Mouse (Mus musculus): ENCODE results near the gene Klkb1. TPM values are rescaled to one million over a fixed set of nuclear protein-coding genes. Genes with fewer than 3 reads are reported as not detected.

Klkb1 gene
- polyA plus RNA-seq, 1 experiment from 2014 or later, result not detected

GRCm38 (mm10) chr8:45262851-45263250, 31.8 kb downstream of the Klkb1 start:
- WGBS, result 83% methylated on average over 3 of the region's 3 CpGs
- Histone ChIP-seq H3K4me3 (no peak overlapping the region), H3K27ac (replicated peaks) (no peak overlapping the region), H3K36me3 (no peaks in the 10 kb centered on the region), H3K4me1 (no peaks in the 10 kb centered on the region), H3K27me3 (ENCODE audit: low read depth, poor library complexity, severe bottlenecking) (no peaks in the 10 kb centered on the region), H3K9me3 (replicated peaks) (peaks cover 12% of the 10 kb centered on the region; the same call in 1 of the 2 replicates)
- no peak for DNase-seq (ENCODE audit: low spot score)

GRCm38 (mm10) chr8:45261920-45262319, 32.7 kb downstream of the Klkb1 start, which contains the start of gene F11:
F11 (minus strand) TSS chr8:45262031.
- Histone ChIP-seq H3K36me3 (no peaks in the 10 kb centered on the region), H3K4me3 (no peak within 1 kb of the TSS), H3K27me3 (ENCODE audit: low read depth, poor library complexity, severe bottlenecking) (no peaks in the 10 kb centered on the region), H3K9me3 (replicated peaks) (peaks cover 12% of the 10 kb centered on the region; the same call in 1 of the 2 replicates), H3K27ac (replicated peaks) (no peak within 1 kb of the TSS), H3K4me1 (no peaks in the 10 kb centered on the region)
- no peak for DNase-seq (ENCODE audit: low spot score)
- WGBS, result 85% methylated on average over 10 of the region's 10 CpGs

- Histone ChIP-seq H3K9me3 (replicated peaks) (no peaks in the 10 kb centered on the region), H3K4me3 (no peak overlapping the region), H3K4me1 (no peaks in the 10 kb centered on the region), H3K27me3 (ENCODE audit: low read depth, poor library complexity, severe bottlenecking) (no peaks in the 10 kb centered on the region), H3K36me3 (no peaks in the 10 kb centered on the region), H3K27ac (replicated peaks) (no peak overlapping the region)
- no peak for DNase-seq (ENCODE audit: low spot score)
- WGBS, result 83% methylated on average over 8 of the region's 8 CpGs
These were observed 36.2 kb downstream of the Klkb1 start for GRCm38 (mm10) chr8:45258421-45258820.

GRCm38 (mm10) chr8:45255040-45255439, 39.6 kb downstream of the Klkb1 start:
- no peak for DNase-seq (ENCODE audit: low spot score)
- no peak overlapping the region for H3K4me3 ChIP-seq
- H3K27me3 ChIP-seq (ENCODE audit: low read depth, poor library complexity, severe bottlenecking), result no peaks in the 10 kb centered on the region
- H3K27ac ChIP-seq (replicated peaks), result no peak overlapping the region
- WGBS, result 91% methylated on average over 12 of the region's 12 CpGs
- H3K9me3 ChIP-seq (replicated peaks), result no peaks in the 10 kb centered on the region
- H3K4me1 ChIP-seq, result no peaks in the 10 kb centered on the region
- H3K36me3 ChIP-seq, result no peaks in the 10 kb centered on the region

GRCm38 (mm10) chr8:45254194-45254842, 40.3 kb downstream of the Klkb1 start:
- Histone ChIP-seq H3K4me1 (no peaks in the 10 kb centered on the region), H3K36me3 (no peaks in the 10 kb centered on the region), H3K27me3 (ENCODE audit: low read depth, poor library complexity, severe bottlenecking) (no peaks in the 10 kb centered on the region), H3K4me3 (no peak overlapping the region), H3K27ac (replicated peaks) (no peak overlapping the region), H3K9me3 (replicated peaks) (no peaks in the 10 kb centered on the region)
- DNase-seq (ENCODE audit: low spot score), result no peak
- 92% methylated on average over 8 of the region's 8 CpGs for WGBS

GRCm38 (mm10) chr8:45253586-45253985, 41.1 kb downstream of the Klkb1 start:
- no peaks in the 10 kb centered on the region for H3K36me3 ChIP-seq
- H3K4me1 ChIP-seq, result no peaks in the 10 kb centered on the region
- DNase-seq (ENCODE audit: low spot score), result no peak
- H3K4me3 ChIP-seq, result no peak overlapping the region
- H3K27ac ChIP-seq (replicated peaks), result no peak overlapping the region
- 95% methylated on average over 1 of the region's 1 CpGs for WGBS
- no peaks in the 10 kb centered on the region for H3K27me3 ChIP-seq (ENCODE audit: low read depth, poor library complexity, severe bottlenecking)
- no peaks in the 10 kb centered on the region for H3K9me3 ChIP-seq (replicated peaks)

- H3K27ac ChIP-seq (replicated peaks), result no peak overlapping the region
- no peak for DNase-seq (ENCODE audit: low spot score)
These were observed 41.5 kb downstream of the Klkb1 start for GRCm38 (mm10) chr8:45253111-45253510.

GRCm38 (mm10) chr8:45246307-45246706, 48.4 kb downstream of the Klkb1 start:
- no peaks in the 10 kb centered on the region for H3K27me3 ChIP-seq (ENCODE audit: low read depth, poor library complexity, severe bottlenecking)
- H3K36me3 ChIP-seq, result no peaks in the 10 kb centered on the region
- no peak for DNase-seq (ENCODE audit: low spot score)
- peaks cover 6% of the 10 kb centered on the region for H3K4me1 ChIP-seq
- H3K27ac ChIP-seq (replicated peaks), result no peak overlapping the region; the same call in 1 of the 2 replicates
- no peaks in the 10 kb centered on the region for H3K9me3 ChIP-seq (replicated peaks)
- WGBS, result 33% methylated on average over 7 of the region's 7 CpGs
- H3K4me3 ChIP-seq, result no peak overlapping the region

More at GRCm38 (mm10) chr8:45253111-45253510, 41.5 kb downstream of the Klkb1 start:
- Histone ChIP-seq H3K9me3 (replicated peaks) (no peaks in the 10 kb centered on the region), H3K27me3 (ENCODE audit: low read depth, poor library complexity, severe bottlenecking) (no peaks in the 10 kb centered on the region), H3K36me3 (no peaks in the 10 kb centered on the region), H3K4me1 (no peaks in the 10 kb centered on the region), H3K4me3 (no peak overlapping the region)
- WGBS, result 76% methylated on average over 2 of the region's 2 CpGs

- no peak for DNase-seq (ENCODE audit: low spot score)
- no peak overlapping the region for H3K27ac ChIP-seq (replicated peaks)
- no peak overlapping the region for H3K4me3 ChIP-seq
- peaks cover 6% of the 10 kb centered on the region; the same call in 1 of the 2 replicates for H3K4me1 ChIP-seq
- H3K27me3 ChIP-seq (ENCODE audit: low read depth, poor library complexity, severe bottlenecking), result no peaks in the 10 kb centered on the region
- no peaks in the 10 kb centered on the region for H3K9me3 ChIP-seq (replicated peaks)
- WGBS, result 91% methylated on average over 8 of the region's 8 CpGs
- H3K36me3 ChIP-seq, result no peaks in the 10 kb centered on the region
These were observed 55.3 kb downstream of the Klkb1 start for GRCm38 (mm10) chr8:45239363-45239762.

GRCm38 (mm10) chr8:45238282-45238681, 56.4 kb downstream of the Klkb1 start:
- WGBS, result 32% methylated on average over 3 of the region's 3 CpGs
- H3K4me3 ChIP-seq, result no peak overlapping the region
- no peaks in the 10 kb centered on the region for H3K27me3 ChIP-seq (ENCODE audit: low read depth, poor library complexity, severe bottlenecking)
- H3K27ac ChIP-seq (replicated peaks), result no peak overlapping the region
- no peaks in the 10 kb centered on the region for H3K9me3 ChIP-seq (replicated peaks)
- peaks cover 6% of the 10 kb centered on the region; the same call in 1 of the 2 replicates for H3K4me1 ChIP-seq
- DNase-seq (ENCODE audit: low spot score), result no peak
- H3K36me3 ChIP-seq, result no peaks in the 10 kb centered on the region

- no peaks in the 10 kb centered on the region for H3K36me3 ChIP-seq
- DNase-seq (ENCODE audit: low spot score), result peak; percentile 63
- H3K27ac ChIP-seq (replicated peaks), result no peak overlapping the region
- H3K27me3 ChIP-seq (ENCODE audit: low read depth, poor library complexity, severe bottlenecking), result no peaks in the 10 kb centered on the region
- 0 out of 2 replicates have a peak overlapping the region, but pooled peaks have one; percentile 21 for H3K4me3 ChIP-seq
- H3K4me1 ChIP-seq, result peaks cover 14% of the 10 kb centered on the region
- no peaks in the 10 kb centered on the region for H3K9me3 ChIP-seq (replicated peaks)
- WGBS, result 26% methylated on average over 14 of the region's 14 CpGs
These were observed 58.3 kb downstream of the Klkb1 start for GRCm38 (mm10) chr8:45236164-45236912.

GRCm38 (mm10) chr8:45235228-45235627, 59.4 kb downstream of the Klkb1 start:
- 88% methylated on average over 6 of the region's 6 CpGs for WGBS
- no peak overlapping the region for H3K27ac ChIP-seq (replicated peaks)

GRCm38 (mm10) chr8:45233256-45233655, 61.4 kb downstream of the Klkb1 start:
- no peak overlapping the region for H3K27ac ChIP-seq (replicated peaks)
- 84% methylated on average over 3 of the region's 3 CpGs for WGBS
- H3K27me3 ChIP-seq (ENCODE audit: low read depth, poor library complexity, severe bottlenecking), result no peaks in the 10 kb centered on the region
- H3K36me3 ChIP-seq, result no peaks in the 10 kb centered on the region
- no peaks in the 10 kb centered on the region for H3K9me3 ChIP-seq (replicated peaks)
- DNase-seq (ENCODE audit: low spot score), result no peak
- H3K4me1 ChIP-seq, result peaks cover 14% of the 10 kb centered on the region
- H3K4me3 ChIP-seq, result no peak overlapping the region

More at GRCm38 (mm10) chr8:45235228-45235627, 59.4 kb downstream of the Klkb1 start:
- DNase-seq (ENCODE audit: low spot score), result no peak
- H3K4me1 ChIP-seq, result peaks cover 14% of the 10 kb centered on the region
- no peaks in the 10 kb centered on the region for H3K9me3 ChIP-seq (replicated peaks)
- no peak overlapping the region for H3K4me3 ChIP-seq
- no peaks in the 10 kb centered on the region for H3K27me3 ChIP-seq (ENCODE audit: low read depth, poor library complexity, severe bottlenecking)
- no peaks in the 10 kb centered on the region for H3K36me3 ChIP-seq

Measured in midbrain, embryonic 10.5 days (tissue).